Mouse (Mus musculus): ENCODE data around the gene Gm8439. TPM values are rescaled to one million over a fixed set of nuclear protein-coding genes. Genes with fewer than 3 reads are reported as not detected.

Gene Gm8439
- polyA plus RNA-seq, 2 experiments from 2014 or later, result not detected

DNA sequence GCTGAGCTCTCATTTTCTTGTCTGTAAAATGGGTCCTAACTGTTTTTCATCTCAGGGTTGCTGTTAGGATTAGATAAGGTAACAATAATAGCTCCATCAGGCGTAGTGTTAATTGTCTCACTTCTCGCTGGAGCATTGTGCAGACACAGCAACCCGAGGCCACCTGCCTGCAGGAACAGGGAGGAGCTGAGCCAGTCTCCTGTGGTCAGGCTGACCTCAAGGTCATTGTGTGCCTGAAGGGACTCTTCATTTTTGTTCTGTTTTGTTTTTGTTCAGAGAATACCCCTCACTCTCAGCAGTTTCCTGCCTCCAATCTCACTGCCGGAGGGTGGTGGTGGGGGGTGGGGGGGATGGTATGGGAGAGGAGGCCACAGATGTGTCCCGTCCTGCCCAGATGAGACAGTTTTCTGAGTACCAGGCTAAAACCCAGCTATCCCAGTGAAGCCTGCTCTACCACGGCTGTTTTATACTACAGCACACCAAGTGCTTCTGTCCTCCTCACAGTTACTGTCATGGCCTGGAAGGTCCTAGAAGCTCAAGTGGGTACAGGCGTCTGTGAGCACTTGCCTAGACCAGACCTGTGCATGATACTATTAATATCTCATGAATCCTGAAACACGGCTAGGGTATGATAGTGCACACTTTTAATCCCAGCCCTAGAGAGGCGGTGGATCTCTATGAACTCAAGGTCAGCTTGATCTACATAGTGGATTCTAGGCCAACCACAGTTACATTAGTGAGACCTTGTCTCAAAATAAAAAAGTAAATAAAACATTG lies 23.9 kb downstream of the Gm8439 start:
- no peak for ATAC-seq

DNA sequence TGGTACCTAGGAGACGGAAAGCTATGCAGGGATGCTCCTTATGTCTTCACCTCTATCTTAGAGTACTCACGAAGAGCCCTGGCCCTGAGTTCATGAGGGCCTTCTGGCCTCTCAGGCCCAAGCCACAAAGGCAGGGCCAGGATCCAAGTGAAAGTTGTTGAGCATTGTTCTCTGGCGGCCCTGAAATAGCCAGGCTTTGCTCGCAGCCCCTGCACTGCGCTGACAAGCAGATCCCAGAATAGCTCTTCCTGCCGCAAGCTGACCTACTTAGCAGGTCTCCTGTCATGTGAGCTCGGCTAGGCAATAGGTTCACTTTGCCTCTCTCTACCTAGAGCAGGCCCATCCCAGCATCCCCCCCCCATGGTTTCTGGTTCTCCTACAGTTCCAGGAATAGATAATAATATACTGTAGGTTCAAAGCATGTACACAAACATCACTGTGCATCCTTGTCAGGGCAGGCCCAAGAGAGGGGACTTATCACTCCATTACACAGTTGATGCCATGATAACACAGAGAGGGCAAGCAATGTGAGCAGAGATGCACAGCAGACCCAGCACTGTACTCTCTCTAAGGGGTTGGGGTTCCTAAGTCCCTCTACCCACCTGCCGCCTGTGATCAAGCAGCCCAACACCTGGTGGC lies 25.3 kb downstream of the Gm8439 start:
- peak; percentile 68 for ATAC-seq

DNA sequence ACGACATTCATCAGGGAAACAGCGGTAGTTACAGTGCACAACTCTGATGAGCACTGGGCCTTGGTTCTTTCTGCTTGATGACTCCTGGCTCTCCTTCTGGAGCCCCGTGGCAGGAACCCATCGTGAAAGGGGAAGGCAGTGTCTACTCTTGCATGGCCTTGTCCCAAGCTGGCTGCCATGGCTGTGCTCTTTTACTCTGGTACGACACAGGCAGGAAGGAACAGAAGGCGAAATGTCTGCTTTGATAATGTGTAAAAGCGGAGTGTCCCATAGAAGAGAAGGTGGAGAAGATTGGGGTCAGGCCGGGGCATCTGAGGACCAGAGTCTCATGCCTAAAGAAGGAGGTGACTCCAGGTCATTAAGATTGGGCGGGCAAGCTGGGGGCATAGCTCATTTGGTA lies 26.1 kb downstream of the Gm8439 start:
- no peak for ATAC-seq

DNA sequence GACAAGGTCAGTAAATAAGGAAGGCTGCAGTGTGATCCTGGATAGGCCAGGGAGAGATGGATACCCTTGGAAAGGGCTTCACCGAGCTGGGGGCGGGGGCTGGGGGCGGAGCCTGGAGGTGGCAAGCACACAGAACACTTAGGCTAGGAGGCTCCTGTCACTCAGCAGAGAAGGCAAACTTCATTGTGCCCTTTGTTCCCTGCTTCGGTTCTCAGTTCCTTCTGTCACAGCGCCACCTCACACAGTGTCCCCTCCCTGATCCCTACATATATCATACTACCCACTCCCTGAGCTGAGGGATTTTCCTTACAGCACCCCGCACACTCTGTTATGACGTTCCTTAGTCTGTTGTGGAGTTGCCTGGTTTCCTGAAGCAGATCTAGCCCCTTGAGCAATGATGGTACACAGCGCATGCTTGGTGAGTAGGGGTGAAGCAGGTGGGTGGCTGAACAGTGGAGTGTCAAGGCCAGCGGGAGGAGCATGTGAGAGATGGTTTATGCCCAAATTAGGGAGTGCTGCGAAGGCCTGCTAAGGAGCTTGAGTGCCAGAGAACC lies 27.1 kb downstream of the Gm8439 start:
- peak; percentile 59 for ATAC-seq

DNA sequence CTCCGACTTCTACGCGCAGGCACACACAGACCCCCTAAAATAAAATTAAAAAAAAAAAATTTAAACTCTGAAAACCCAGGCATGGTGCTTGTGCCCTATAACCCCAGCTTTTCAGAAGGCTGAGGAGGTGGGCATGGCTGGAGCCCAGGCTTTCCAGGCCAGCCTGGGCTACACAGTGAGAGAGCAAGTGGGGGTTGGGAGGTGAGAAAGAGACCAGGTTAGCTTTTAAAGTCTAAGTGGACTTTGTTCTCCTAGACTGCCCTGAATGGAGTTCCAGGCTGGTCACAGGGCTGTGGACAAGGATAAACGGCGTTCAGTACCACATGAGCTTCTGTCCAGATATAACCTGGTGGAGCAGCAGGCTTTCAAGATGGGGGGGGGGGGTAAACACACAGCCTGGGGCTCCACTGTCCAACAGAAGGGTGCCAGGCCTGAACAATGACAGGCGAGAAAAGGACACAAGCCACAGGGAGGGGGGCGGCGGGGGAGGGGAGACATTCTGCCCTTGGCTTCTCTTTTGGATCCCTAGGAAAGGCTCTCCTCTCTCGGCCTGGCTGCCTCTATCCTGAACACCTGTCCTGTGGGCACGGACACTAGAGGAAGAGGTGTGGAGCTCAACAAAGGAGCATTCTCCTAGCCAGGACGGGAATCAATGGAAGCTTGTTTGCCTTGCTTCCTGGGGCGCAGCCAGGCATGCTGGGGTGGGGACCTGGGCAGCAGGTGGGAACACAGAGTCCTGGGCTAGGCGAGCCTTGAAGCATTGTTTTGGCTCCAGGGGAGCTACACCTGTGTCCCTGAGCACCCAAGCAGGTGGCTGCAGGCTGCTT lies 27.9 kb downstream of the Gm8439 start:
- ATAC-seq, result no peak

DNA sequence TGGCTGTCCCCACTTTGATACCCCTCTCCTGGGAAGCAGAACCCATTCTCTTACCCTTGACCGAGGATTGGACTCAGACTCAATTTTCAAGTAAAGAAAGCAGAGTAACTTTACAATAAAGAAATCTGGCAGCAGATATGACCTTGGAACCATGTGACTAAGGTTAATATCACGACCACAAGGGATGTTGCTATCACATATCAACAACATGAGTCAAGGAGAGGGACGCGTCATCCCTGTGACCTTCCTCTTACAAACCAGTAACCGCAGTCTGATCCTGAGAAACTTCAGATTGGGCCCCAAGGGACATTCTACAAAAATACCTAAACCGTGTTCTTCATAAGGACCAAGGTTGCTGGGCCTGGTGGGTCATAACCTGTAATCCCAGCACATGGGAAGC lies 39.2 kb downstream of the Gm8439 start:
- no peak for ATAC-seq

DNA sequence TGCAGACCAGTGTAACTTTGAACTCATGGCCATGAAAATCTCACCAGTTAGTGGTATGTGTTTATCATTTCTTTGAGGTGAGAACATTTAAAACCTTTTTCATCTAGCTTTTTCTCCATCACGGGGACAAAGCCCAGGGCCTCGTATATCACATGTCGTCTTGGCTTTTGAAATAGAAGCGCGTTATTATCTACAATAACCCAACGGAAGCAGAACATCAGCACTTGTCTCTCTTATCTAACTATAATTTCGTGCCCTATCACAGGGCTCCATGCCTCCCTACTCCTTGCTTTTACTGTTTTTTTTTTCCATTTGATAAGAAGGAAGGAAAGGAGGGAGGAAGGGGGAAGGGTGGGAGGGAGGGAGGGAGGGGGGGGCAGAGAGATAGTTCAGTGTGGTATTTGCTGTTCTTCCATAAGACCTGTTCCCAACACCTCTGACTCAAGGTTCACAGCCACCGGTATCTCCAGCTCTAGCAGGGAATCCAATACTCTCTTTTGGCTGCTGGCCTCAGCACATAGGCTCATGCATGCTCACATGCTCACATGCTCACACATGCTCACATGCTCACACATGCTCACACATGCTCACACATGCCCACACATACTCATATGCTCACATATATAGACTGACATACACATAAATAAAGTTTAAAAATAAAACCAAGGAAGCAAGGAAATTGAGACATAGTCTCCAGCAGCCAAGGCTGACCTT lies 41.8 kb downstream of the Gm8439 start:
- no peak for ATAC-seq

DNA sequence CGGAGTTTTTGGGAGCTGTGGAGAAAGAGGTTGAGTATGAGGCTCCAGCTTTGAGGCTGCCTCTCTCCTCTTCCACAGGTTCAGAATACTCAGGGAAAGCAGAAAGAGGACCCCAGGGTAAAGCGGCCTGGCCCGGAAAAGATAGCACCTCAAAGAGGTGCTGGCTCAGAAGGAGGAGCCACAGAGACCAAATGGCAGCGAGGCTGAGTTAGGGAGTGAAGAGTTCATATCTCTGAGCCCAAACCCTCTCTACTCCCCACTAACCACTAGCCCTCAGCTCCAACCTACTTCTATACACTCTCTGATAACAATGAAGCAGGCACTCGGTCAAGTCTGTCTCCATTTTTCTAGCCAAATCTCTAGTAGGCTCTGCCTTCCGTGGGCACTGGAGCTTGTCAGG lies 43.3 kb downstream of the Gm8439 start:
- no peak for ATAC-seq

DNA sequence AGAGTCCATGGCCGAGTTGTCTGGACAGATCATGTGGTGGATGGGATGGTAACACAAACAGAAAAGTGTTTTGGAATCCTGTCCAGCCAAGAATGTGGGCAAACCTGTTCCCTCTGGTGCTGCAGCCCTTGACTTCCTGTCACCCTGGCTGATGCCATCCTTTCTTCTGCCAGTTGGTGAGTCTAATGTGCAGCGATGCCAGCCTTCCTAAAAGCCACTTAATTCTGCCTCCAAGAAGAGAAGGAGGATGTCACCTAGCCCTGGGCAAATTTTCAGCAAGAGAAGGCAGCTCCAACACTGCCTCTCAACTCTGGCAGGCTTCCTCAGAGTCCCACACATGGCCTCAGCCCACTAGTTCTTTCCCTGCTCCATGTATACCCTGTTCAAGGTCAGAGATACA lies 46.8 kb downstream of the Gm8439 start:
- no peak for ATAC-seq

DNA sequence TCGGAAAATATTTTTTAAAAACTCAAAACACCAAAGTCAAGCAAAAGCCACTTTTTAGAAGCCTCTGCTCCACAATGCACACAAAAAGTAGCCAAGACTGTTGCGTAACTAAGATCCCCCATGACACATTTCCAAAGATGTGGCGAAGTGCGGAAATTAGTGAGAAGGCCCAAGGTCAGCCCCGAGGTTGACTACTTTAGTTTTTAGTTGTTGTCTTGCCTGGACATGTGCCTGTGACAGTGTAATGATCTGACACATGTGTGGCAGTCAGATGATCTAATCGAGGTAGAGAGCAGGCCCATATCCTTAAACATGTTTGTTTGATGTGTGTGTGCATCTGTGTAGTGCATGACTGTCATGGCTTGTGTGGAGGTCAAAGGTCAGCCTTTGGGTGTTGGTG lies 53.4 kb downstream of the Gm8439 start:
- no peak for ATAC-seq

DNA sequence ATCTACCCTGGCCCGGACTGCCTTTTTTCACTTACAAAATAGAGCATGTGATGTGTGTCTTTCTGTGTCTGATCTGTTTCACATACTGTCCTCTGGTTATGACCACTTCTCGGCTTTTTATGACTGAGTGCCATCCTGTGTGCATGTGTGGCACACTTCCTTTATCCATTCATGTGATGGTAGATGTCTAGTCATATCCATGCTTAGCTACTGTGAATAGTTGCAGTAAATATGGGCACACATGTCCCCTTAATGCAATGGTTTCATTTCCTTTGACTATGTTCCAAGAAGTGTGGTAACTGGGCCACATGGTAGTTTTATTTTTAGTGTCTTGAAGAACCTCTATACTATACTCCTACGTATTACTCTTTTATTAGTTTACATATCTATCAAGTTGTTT lies 55.4 kb downstream of the Gm8439 start:
- ATAC-seq, result no peak

DNA sequence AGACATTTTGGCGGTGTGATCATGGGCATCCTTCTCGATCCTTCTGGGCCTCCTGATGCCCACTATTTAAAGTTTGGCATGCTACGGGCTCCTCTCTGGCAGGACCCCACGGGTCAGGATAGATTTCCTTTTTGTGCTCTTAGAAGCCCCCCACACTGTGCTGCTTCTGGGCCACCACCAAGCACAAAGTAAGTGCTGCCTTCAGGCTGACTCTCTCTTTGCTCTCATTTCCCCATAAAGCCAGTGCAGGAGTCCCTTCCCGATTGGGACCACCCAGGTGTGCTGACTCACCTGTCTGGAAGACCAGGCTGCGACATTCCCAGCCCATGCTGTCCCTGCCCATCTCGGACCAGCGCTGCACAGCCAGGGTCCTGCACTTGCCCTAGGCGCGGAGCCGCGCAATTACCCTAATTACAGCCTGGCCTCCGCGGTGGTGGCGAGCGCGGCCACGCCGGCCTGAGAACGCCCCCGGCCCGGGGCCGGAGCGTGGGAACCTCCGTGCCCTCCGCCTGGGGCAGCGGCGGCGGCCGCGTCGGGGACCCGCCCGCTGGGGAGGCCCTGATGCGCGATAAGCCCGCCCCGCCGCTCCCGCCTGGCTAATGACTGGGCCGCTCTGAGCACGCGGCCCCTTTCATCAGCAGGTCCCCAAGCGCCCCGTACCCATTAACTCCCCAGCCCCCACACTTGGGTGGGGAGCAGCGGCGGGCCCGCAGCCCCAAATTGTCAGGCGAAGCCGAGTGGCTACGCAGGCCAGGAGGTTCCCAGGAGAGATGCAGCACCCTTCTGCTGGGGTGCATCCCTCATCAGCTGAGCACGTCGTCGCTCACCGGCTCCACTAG lies 61.0 kb downstream of the Gm8439 start:
- ATAC-seq, result no peak

DNA sequence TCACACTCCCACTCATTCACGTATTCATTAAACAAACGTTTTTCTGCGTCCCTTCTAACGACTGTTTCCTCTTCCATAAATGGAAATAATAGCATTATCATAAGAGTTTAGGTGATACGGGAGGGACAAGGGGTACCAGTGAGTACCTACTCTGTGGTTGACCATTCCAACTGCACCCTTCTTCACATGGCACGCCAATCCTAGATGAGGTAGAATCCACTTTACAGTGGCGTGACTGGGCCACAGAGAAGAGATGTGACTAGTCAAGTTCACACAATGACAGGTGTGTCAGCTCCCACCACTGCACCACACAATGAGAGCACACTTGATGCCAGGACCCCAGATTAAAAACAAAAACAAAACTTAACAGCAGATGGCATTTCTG lies 61.7 kb downstream of the Gm8439 start:
- no peak for ATAC-seq

DNA sequence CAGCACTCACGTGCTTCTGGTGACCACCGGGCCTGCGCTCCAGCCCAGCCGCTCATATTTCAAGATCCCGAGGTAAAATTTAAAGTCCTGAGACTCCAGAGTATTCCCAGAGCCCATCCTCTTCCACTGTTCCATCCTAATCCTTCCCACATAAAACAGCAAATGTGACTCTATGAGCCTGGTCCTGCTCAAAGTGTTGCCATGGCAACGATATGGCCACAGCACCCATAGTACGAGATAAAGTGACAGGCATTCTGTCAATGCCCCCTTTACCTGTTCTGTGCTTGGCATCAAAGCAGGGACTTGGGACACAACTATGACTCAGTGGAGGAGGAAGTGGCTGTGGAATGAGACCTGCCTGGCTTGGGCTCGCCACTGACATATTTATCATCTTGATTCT lies 67.4 kb downstream of the Gm8439 start:
- ATAC-seq, result no peak

Other genes with a start within 250 kb of the Gm8439 start
- gene Scmh1, start 183.5 kb upstream of the Gm8439 start, polyA plus RNA-seq (2017; shearing (Covaris generic)), result 1 to 10 TPM; 6.9 to 8.5 TPM
- gene Slfnl1, start 56.5 kb upstream of the Gm8439 start, polyA plus RNA-seq (2017; shearing (Covaris generic)), result not detected
- gene Ctps, start 18.5 kb upstream of the Gm8439 start, polyA plus RNA-seq (2017; shearing (Covaris generic)), result 10 to 100 TPM; 19.0 to 26.5 TPM
- gene Cited4, start 77.8 kb downstream of the Gm8439 start, polyA plus RNA-seq (2017; shearing (Covaris generic)), result under 1 TPM in 1 of 2 experiments, not detected in 1; 0.62 TPM
- not detected for gene Kcnq4, start 159.9 kb downstream of the Gm8439 start, polyA plus RNA-seq (2017; shearing (Covaris generic))
- gene Nfyc, start 242.8 kb downstream of the Gm8439 start, polyA plus RNA-seq (2017; shearing (Covaris generic)), result 10 to 100 TPM; 55.0 to 70.3 TPM

All from activated CD4-positive, CD25-positive, alpha-beta regulatory T cell, adult 4 months (primary cell).